Mouse (Mus musculus) spleen, adult 2 months (tissue): ENCODE measurements at regions not wholly inside any gene's neighbourhood (a gene's known extent, or its start where the extent isn't known, plus 50 kb on each side); places are given as distances from the start of the nearest gene placed in this dataset.

ENCODE experiments used
- CTCF ChIP-seq: fragments of 200-500 bp; IDR thresholded peaks from 2 replicates; pipeline ENCODE4 v1.5.1; 2011; ENCODE audit warnings: mild to moderate bottlenecking, inconsistent platforms; ENCODE audit not compliant: insufficient read depth, insufficient read length, insufficient replicate concordance; ENCODE audit errors: extremely low read depth
- POLR2A ChIP-seq: fragments of 200-500 bp; IDR thresholded peaks from 2 replicates; pipeline ENCODE4 v1.6.1; 2011; ENCODE audit warnings: low read depth, low read length, inconsistent platforms

GRCm38 (mm10) chr6:48205722-48206121, 119.3 kb upstream of the Zfp746 start:
- TF ChIP-seq POLR2A (no peak), CTCF (no peak)
